Mouse (Mus musculus) embryonic facial prominence, embryonic 12.5 days (tissue): ENCODE data around the gene Gas7. TPM values are rescaled to one million over a fixed set of nuclear protein-coding genes. Genes with fewer than 3 reads are reported as not detected.
A peak's percentile ranks its signal among the peaks of the same experiment; 100 is the strongest.

Experiments used
- ATAC-seq: fragments of 200-750 bp; cut with Nextera tagmentation; 2 replicates; pipeline ENCODE4 v1.8.0; 2017; ENCODE audit not compliant: insufficient number of reproducible peaks, insufficient read depth, low FRiP score, low TSS enrichment
- H3K27ac ChIP-seq: fragments of 300-500 bp; sonication (generic); 2 replicates; pipeline ENCODE4 v1.5.1; 2016; ENCODE audit warnings: mild to moderate bottlenecking
- H3K27me3 ChIP-seq: fragments of 300-500 bp; sonication (generic); 2 replicates; pipeline ENCODE4 v1.6.1; 2016; ENCODE audit warnings: mild to moderate bottlenecking, moderate library complexity
- H3K36me3 ChIP-seq: fragments of 300-500 bp; sonication (generic); 2 replicates; pipeline ENCODE4 v1.6.1; 2016; ENCODE audit warnings: mild to moderate bottlenecking
- H3K4me1 ChIP-seq: fragments of 300-500 bp; sonication (generic); 2 replicates; pipeline ENCODE4 v1.6.1; 2016
- H3K4me2 ChIP-seq: fragments of 300-500 bp; sonication (generic); replicated peaks from 2 replicates; pipeline ENCODE4 v1.6.1; 2016; ENCODE audit warnings: mild to moderate bottlenecking, moderate library complexity
- H3K4me3 ChIP-seq: fragments of 300-500 bp; sonication (generic); 2 replicates; pipeline ENCODE4 v1.5.1; 2016; ENCODE audit warnings: mild to moderate bottlenecking
- H3K9ac ChIP-seq: fragments of 300-500 bp; sonication (generic); 2 replicates; pipeline ENCODE4 v1.6.1; 2016; ENCODE audit warnings: mild to moderate bottlenecking, moderate library complexity
- H3K9me3 ChIP-seq: fragments of 300-500 bp; sonication (generic); 2 replicates; pipeline ENCODE4 v1.6.1; 2016; ENCODE audit warnings: mild to moderate bottlenecking, moderate library complexity
- WGBS: fragments of 180-500 bp; shearing (Covaris S2); methylation state at CpG from one replicate; pipeline ENCODE4 v1.1.7; 2016; 5-methylcytosine and 5-hydroxymethylcytosine counted together
- polyA plus RNA-seq: library from polyadenylated mRNA; unstranded; fragments of >200 nt; fragmentation: Nextera tagmentation; extraction: Ambion mirVana; gene quantifications from 2 replicates; pipeline ENCODE4 v1.2.1, GENCODE M21; 2016

Gene Gas7
- polyA plus RNA-seq, 1 experiment from 2014 or later: 5.5 TPM

GRCm38 (mm10) chr11:67496796-67497195, 41.6 kb downstream of the Gas7 start:
- 71% methylated on average over 1 of the region's 1 CpGs for WGBS
- H3K27me3 ChIP-seq: no peaks in the 10 kb centered on the region
- H3K4me1 ChIP-seq: no peaks in the 10 kb centered on the region
- no peak for ATAC-seq
- no peak overlapping the region for H3K4me3 ChIP-seq
- no peaks in the 10 kb centered on the region for H3K36me3 ChIP-seq
- H3K9me3 ChIP-seq: no peaks in the 10 kb centered on the region
- no peak overlapping the region for H3K9ac ChIP-seq
- H3K4me2 ChIP-seq: no peak overlapping the region
- no peak overlapping the region for H3K27ac ChIP-seq

GRCm38 (mm10) chr11:67500115-67500514, 44.9 kb downstream of the Gas7 start:
- Histone ChIP-seq H3K4me2 (no peak overlapping the region), H3K9me3 (no peaks in the 10 kb centered on the region)
- 78% methylated on average over 2 of the region's 2 CpGs for WGBS

GRCm38 (mm10) chr11:67501468-67502244, 46.4 kb downstream of the Gas7 start:
- Histone ChIP-seq H3K9ac (no peak overlapping the region), H3K27ac (no peak overlapping the region), H3K27me3 (no peaks in the 10 kb centered on the region), H3K4me2 (no peak overlapping the region), H3K36me3 (no peaks in the 10 kb centered on the region), H3K4me1 (no peaks in the 10 kb centered on the region), H3K4me3 (no peak overlapping the region), H3K9me3 (no peaks in the 10 kb centered on the region)
- ATAC-seq: no peak
- WGBS: 74% methylated on average over 7 of the region's 7 CpGs

More at GRCm38 (mm10) chr11:67500115-67500514, 44.9 kb downstream of the Gas7 start:
- no peaks in the 10 kb centered on the region for H3K4me1 ChIP-seq
- no peak overlapping the region for H3K27ac ChIP-seq
- H3K27me3 ChIP-seq: no peaks in the 10 kb centered on the region
- H3K4me3 ChIP-seq: no peak overlapping the region
- no peak overlapping the region for H3K9ac ChIP-seq
- no peak for ATAC-seq
- no peaks in the 10 kb centered on the region for H3K36me3 ChIP-seq

- WGBS: 42% methylated on average over 1 of the region's 1 CpGs
- H3K9me3 ChIP-seq: no peaks in the 10 kb centered on the region
- no peaks in the 10 kb centered on the region for H3K27me3 ChIP-seq
Measured at GRCm38 (mm10) chr11:67509219-67509876, 54.1 kb downstream of the Gas7 start.

GRCm38 (mm10) chr11:67510831-67511230, 55.6 kb downstream of the Gas7 start:
- Histone ChIP-seq H3K9ac (no peak overlapping the region), H3K36me3 (no peaks in the 10 kb centered on the region), H3K27me3 (no peaks in the 10 kb centered on the region), H3K9me3 (no peaks in the 10 kb centered on the region), H3K27ac (no peak overlapping the region), H3K4me2 (no peak overlapping the region), H3K4me3 (no peak overlapping the region), H3K4me1 (0 out of 2 replicates have a peak, but pooled peaks cover 4% of the 10 kb centered on the region)
- WGBS: 90% methylated on average over 4 of the region's 4 CpGs
- no peak for ATAC-seq

More at GRCm38 (mm10) chr11:67509219-67509876, 54.1 kb downstream of the Gas7 start:
- Histone ChIP-seq H3K4me3 (no peak overlapping the region), H3K27ac (no peak overlapping the region), H3K36me3 (no peaks in the 10 kb centered on the region), H3K9ac (no peak overlapping the region), H3K4me2 (no peak overlapping the region), H3K4me1 (no peaks in the 10 kb centered on the region)
- ATAC-seq: no peak

GRCm38 (mm10) chr11:67513001-67513400, 57.8 kb downstream of the Gas7 start:
- 86% methylated on average over 4 of the region's 4 CpGs for WGBS
- H3K4me2 ChIP-seq: no peak overlapping the region
- H3K36me3 ChIP-seq: no peaks in the 10 kb centered on the region
- H3K4me1 ChIP-seq: 0 out of 2 replicates have a peak, but pooled peaks cover 4% of the 10 kb centered on the region
- no peaks in the 10 kb centered on the region for H3K9me3 ChIP-seq
- no peak overlapping the region for H3K4me3 ChIP-seq
- H3K27me3 ChIP-seq: no peaks in the 10 kb centered on the region
- H3K27ac ChIP-seq: no peak overlapping the region
- H3K9ac ChIP-seq: no peak overlapping the region
- ATAC-seq: no peak

GRCm38 (mm10) chr11:67514401-67514800, 59.2 kb downstream of the Gas7 start:
- Histone ChIP-seq H3K36me3 (no peaks in the 10 kb centered on the region), H3K9ac (no peak overlapping the region), H3K9me3 (no peaks in the 10 kb centered on the region), H3K27ac (no peak overlapping the region), H3K4me3 (no peak overlapping the region), H3K27me3 (no peaks in the 10 kb centered on the region), H3K4me1 (0 out of 2 replicates have a peak, but pooled peaks cover 4% of the 10 kb centered on the region), H3K4me2 (no peak overlapping the region)
- no peak for ATAC-seq
- WGBS: 85% methylated on average over 8 of the region's 8 CpGs

GRCm38 (mm10) chr11:67515020-67515911, 60.0 kb downstream of the Gas7 start:
- Histone ChIP-seq H3K27me3 (no peaks in the 10 kb centered on the region), H3K4me3 (no peak overlapping the region), H3K4me2 (no peak overlapping the region), H3K27ac (no peak overlapping the region), H3K4me1 (0 out of 2 replicates have a peak, but pooled peaks cover 4% of the 10 kb centered on the region), H3K9ac (no peak overlapping the region), H3K36me3 (no peaks in the 10 kb centered on the region), H3K9me3 (no peaks in the 10 kb centered on the region)
- 0 out of 2 replicates have a peak, but pooled peaks have one; percentile 35 for ATAC-seq
- 44% methylated on average over 5 of the region's 5 CpGs for WGBS

GRCm38 (mm10) chr11:67515912-67516305, 60.7 kb downstream of the Gas7 start:
- Histone ChIP-seq H3K27ac (no peak overlapping the region), H3K4me3 (no peak overlapping the region), H3K27me3 (no peaks in the 10 kb centered on the region), H3K9me3 (no peaks in the 10 kb centered on the region), H3K4me2 (no peak overlapping the region), H3K9ac (no peak overlapping the region), H3K4me1 (0 out of 2 replicates have a peak, but pooled peaks cover 4% of the 10 kb centered on the region), H3K36me3 (no peaks in the 10 kb centered on the region)
- 60% methylated on average over 3 of the region's 3 CpGs for WGBS
- ATAC-seq: no peak

- Histone ChIP-seq H3K4me2 (no peak overlapping the region), H3K4me1 (0 out of 2 replicates have a peak, but pooled peaks cover 4% of the 10 kb centered on the region), H3K36me3 (no peaks in the 10 kb centered on the region), H3K27ac (no peak overlapping the region), H3K4me3 (no peak overlapping the region), H3K9me3 (no peaks in the 10 kb centered on the region), H3K9ac (no peak overlapping the region), H3K27me3 (no peaks in the 10 kb centered on the region)
- no peak for ATAC-seq
- 61% methylated on average over 2 of the region's 2 CpGs for WGBS
Measured at GRCm38 (mm10) chr11:67517748-67518147, 62.5 kb downstream of the Gas7 start.

- Histone ChIP-seq H3K9ac (no peak overlapping the region), H3K4me3 (no peak overlapping the region), H3K27ac (no peak overlapping the region), H3K36me3 (no peaks in the 10 kb centered on the region), H3K27me3 (no peaks in the 10 kb centered on the region), H3K4me1 (0 out of 2 replicates have a peak, but pooled peaks cover 4% of the 10 kb centered on the region), H3K4me2 (no peak overlapping the region), H3K9me3 (no peaks in the 10 kb centered on the region)
- WGBS: 94% methylated on average over 8 of the region's 8 CpGs
- no peak for ATAC-seq
Measured at GRCm38 (mm10) chr11:67518985-67519384, 63.7 kb downstream of the Gas7 start.
